27 mouse cellular contexts compared by ENCODE assay signal in genomic region chr10:53801048-53801641, GRCm38 (mm10). TPM values are rescaled to one million over a fixed set of nuclear protein-coding genes. Genes with fewer than 3 reads are reported as not detected.
DNase-seq lines count a peak whose midpoint lies in the region; ATAC-seq and TF ChIP-seq lines count a peak whose summit lies in the region.
"Had no signal": no experiment of that assay in that cellular context is flagged by ENCODE, and none has a peak within 500 bp of the region (broad histone marks: within the 10 kb centered on the region; RNA-seq: fewer than 3 reads in every experiment).

No protein-coding gene starts in this region.

- 47% methylated on average over 7 of the region's 7 CpGs for WGBS in kidney, embryonic 14.5 days
- 22% methylated on average over 7 of the region's 7 CpGs for WGBS in kidney, adult 2 months
- 57% methylated on average over 7 of the region's 7 CpGs for WGBS in intestine, embryonic 15.5 days
- 65% methylated on average over 7 of the region's 7 CpGs for WGBS in hindbrain, embryonic 12.5 days

- no peak overlapping the region for H3K27ac ChIP-seq in kidney, embryonic 14.5 days (ENCODE audit: low read depth, low read length)
- H3K27ac ChIP-seq in kidney, adult 2 months (ENCODE audit: insufficient read depth, low read depth, low read length) = no peak overlapping the region
- no peak overlapping the region for H3K27ac ChIP-seq in intestine, embryonic 15.5 days
- no peak overlapping the region for H3K27ac ChIP-seq in hindbrain, embryonic 12.5 days
- H3K27ac ChIP-seq: heart, embryonic 10.5 days; layer of hippocampus, adult 2 months; midbrain, embryonic 13.5 days; neural tube, embryonic 13.5 days had no signal

- H3K36me3 ChIP-seq in kidney, embryonic 14.5 days (ENCODE audit: control insufficient read depth, insufficient read depth, low read length) = no peaks in the 10 kb centered on the region
- no peaks in the 10 kb centered on the region for H3K36me3 ChIP-seq in kidney, adult 2 months (ENCODE audit: control insufficient read depth, insufficient read depth, low read length)
- H3K36me3 ChIP-seq in intestine, embryonic 15.5 days = no peaks in the 10 kb centered on the region
- no peaks in the 10 kb centered on the region for H3K36me3 ChIP-seq in hindbrain, embryonic 12.5 days
- H3K36me3 ChIP-seq: heart, embryonic 10.5 days; midbrain, embryonic 13.5 days; neural tube, embryonic 13.5 days had no signal

- peak; percentile 42 for DNase-seq in kidney, adult 11 months
- peak; percentile 14 for DNase-seq in brain, adult 2 months (ENCODE audit: low read depth, low spot score)
- DNase-seq in kidney, adult 2 months = peak; percentile 87
- peak; percentile 18 for DNase-seq in kidney, postnatal 10 days
- DNase-seq in urinary bladder, postnatal 25 days (ENCODE audit: low spot score) = no peak
- DNase-seq: cerebellum, adult 11-12 months; cerebellum, postnatal 14 days; forebrain, postnatal 0 days; layer of hippocampus, postnatal 36 days; lung, adult 18-20 months; lung, postnatal 36 days; right cerebral cortex, adult 18-20 months; thymus, adult 18-20 months; thymus, postnatal 36 days had no signal

- H3K4me2 ChIP-seq in kidney, embryonic 14.5 days (replicated peaks; ENCODE audit: low read depth, low read length) = no peak overlapping the region
- no peak overlapping the region for H3K4me2 ChIP-seq in intestine, embryonic 15.5 days (replicated peaks)
- H3K4me2 ChIP-seq in hindbrain, embryonic 12.5 days (replicated peaks) = no peak overlapping the region
- H3K4me2 ChIP-seq: liver, embryonic 11.5 days; midbrain, embryonic 13.5 days; neural tube, embryonic 13.5 days had no signal

- no peaks in the 10 kb centered on the region for H3K27me3 ChIP-seq in kidney, embryonic 14.5 days (ENCODE audit: control insufficient read depth, insufficient read depth, low read length)
- no peaks in the 10 kb centered on the region for H3K27me3 ChIP-seq in kidney, adult 2 months (replicated peaks; ENCODE audit: control insufficient read depth, insufficient read depth, low read length)
- H3K27me3 ChIP-seq in intestine, embryonic 15.5 days (replicated peaks) = no peaks in the 10 kb centered on the region
- H3K27me3 ChIP-seq in hindbrain, embryonic 12.5 days = no peaks in the 10 kb centered on the region
- H3K27me3 ChIP-seq: megakaryocyte, embryonic 14.5 days; midbrain, embryonic 13.5 days; neural tube, embryonic 13.5 days had no signal

- no peak for TF ChIP-seq POLR2A in kidney, adult 2 months (IDR thresholded peaks at IDR 0.05; ENCODE audit: low read depth, low read length)

- H3K4me1 ChIP-seq in kidney, embryonic 14.5 days (ENCODE audit: control insufficient read depth, insufficient read depth, low read length) = no peaks in the 10 kb centered on the region
- H3K4me1 ChIP-seq in kidney, adult 2 months (ENCODE audit: control insufficient read depth, insufficient read depth, low read length) = no peaks in the 10 kb centered on the region
- H3K4me1 ChIP-seq in intestine, embryonic 15.5 days (replicated peaks) = no peaks in the 10 kb centered on the region
- H3K4me1 ChIP-seq in hindbrain, embryonic 12.5 days = no peaks in the 10 kb centered on the region
- H3K4me1 ChIP-seq: heart, embryonic 10.5 days; megakaryocyte, embryonic 14.5 days; midbrain, embryonic 13.5 days; neural tube, embryonic 13.5 days had no signal

- TF ChIP-seq CTCF in kidney, adult 2 months (conservative IDR thresholded peaks at IDR 0.05; ENCODE audit: insufficient read depth, insufficient read length, low read depth, low read length) = no peak

- H3K4me3 ChIP-seq in kidney, embryonic 14.5 days (ENCODE audit: low read length) = no peak overlapping the region
- H3K4me3 ChIP-seq in kidney, adult 2 months (ENCODE audit: insufficient read depth, low read depth, low read length) = no peak overlapping the region
- H3K4me3 ChIP-seq in intestine, embryonic 15.5 days (replicated peaks) = no peak overlapping the region
- no peak overlapping the region for H3K4me3 ChIP-seq in hindbrain, embryonic 12.5 days
- H3K4me3 ChIP-seq: heart, embryonic 10.5 days; layer of hippocampus, adult 2 months; megakaryocyte, embryonic 14.5 days; midbrain, embryonic 13.5 days; myocyte; neural tube, embryonic 13.5 days had no signal

- ATAC-seq in kidney, embryonic 14.5 days (ENCODE audit: low FRiP score, low TSS enrichment) = no peak
- ATAC-seq in intestine, embryonic 15.5 days = no peak
- ATAC-seq in hindbrain, embryonic 12.5 days (ENCODE audit: low FRiP score) = no peak
- ATAC-seq: CD4-positive, CD25-positive, alpha-beta regulatory T cell, adult 4 months; forebrain, postnatal 0 days; hindbrain, embryonic 16.5 days; intestine, embryonic 16.5 days; midbrain, embryonic 13.5 days had no signal

- H3K9me3 ChIP-seq in kidney, embryonic 14.5 days (ENCODE audit: control insufficient read depth, low read length) = no peaks in the 10 kb centered on the region
- no peaks in the 10 kb centered on the region for H3K9me3 ChIP-seq in intestine, embryonic 15.5 days
- H3K9me3 ChIP-seq in hindbrain, embryonic 12.5 days (replicated peaks) = no peaks in the 10 kb centered on the region
- H3K9me3 ChIP-seq: heart, embryonic 10.5 days; megakaryocyte, embryonic 14.5 days; midbrain, embryonic 13.5 days; neural tube, embryonic 13.5 days had no signal

- no peak overlapping the region for H3K9ac ChIP-seq in kidney, embryonic 14.5 days (ENCODE audit: low read depth, low read length)
- H3K9ac ChIP-seq in intestine, embryonic 15.5 days = no peak overlapping the region
- no peak overlapping the region for H3K9ac ChIP-seq in hindbrain, embryonic 12.5 days
- H3K9ac ChIP-seq: forebrain, postnatal 0 days; midbrain, embryonic 13.5 days; neural tube, embryonic 13.5 days had no signal

RNA-seq across cellular contexts. Expression of gene Fam184a, which starts 50.2 kb away (rescaled TPM):
- 5.9 and 9.1 TPM in 2 replicates for polyA plus RNA-seq in kidney, embryonic 14.5 days (2014; fragmentation: Nextera tagmentation; extraction: Ambion mirVana)
- 3.7 and 3.9 TPM in 2 replicates for polyA plus RNA-seq in kidney, adult 2 months (2012; rRNA removed)
- 1.8 and 2.2 TPM in 2 replicates for polyA plus RNA-seq in intestine, embryonic 15.5 days (2015; fragmentation: Nextera tagmentation; extraction: Ambion mirVana)
- polyA plus RNA-seq in hindbrain, embryonic 12.5 days (2016; fragmentation: Nextera tagmentation; extraction: Ambion mirVana) = 10.8 and 12.0 TPM in 2 replicates
- polyA plus RNA-seq: CD4-positive, CD25-positive, alpha-beta regulatory T cell, adult 4 months; myocyte had no signal
